Mouse (Mus musculus) neutrophil, adult 59 days (primary cell): ENCODE results near the gene Rep15. TPM values are rescaled to one million over a fixed set of nuclear protein-coding genes. Genes with fewer than 3 reads are reported as not detected.

ENCODE experiments used
- total RNA-seq, 2 experiments: library from RNA; stranded (reverse); gene quantifications; 1 replicate in 1 of 2; 2 replicates in 1 of 2; pipeline ENCODE4 v1.2.4; 2023

Gene Rep15
- under 1 TPM in 1 of 2 experiments, not detected in 1; 0.20 TPM for total RNA-seq

DNA sequence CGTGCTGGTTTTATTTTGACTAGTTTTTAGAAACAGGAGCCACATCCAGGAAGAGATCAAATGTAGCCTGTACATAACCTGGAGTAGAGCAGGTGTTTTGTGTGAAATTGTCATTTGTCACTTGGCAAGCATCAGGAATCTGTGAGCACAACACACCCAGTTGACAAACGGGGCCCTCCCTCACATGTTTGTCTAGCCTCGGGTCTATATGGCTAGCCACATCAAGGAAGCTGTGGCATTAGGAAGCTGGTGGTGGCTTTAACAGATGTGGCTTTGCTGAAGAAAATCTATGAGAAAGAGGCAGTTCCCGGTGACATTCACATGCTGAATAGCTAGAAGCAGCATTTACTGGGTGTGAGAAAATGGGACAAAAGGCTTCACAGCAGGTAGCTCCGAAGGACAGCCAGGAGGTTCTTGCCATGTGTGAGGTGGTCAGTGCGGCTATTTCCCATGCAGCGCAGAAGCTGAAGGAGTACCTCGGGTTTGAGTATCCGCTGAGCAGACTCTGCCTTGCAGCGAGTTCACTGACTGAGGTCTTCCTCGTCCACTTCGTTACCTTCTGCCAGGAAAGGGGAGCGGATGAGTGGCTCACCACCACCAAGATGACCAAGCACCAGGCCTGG lies at the start of gene Rep15:
Gene Rep15 (plus strand): TSS at position 282 of the 623 bp plus-strand sequence.

DNA sequence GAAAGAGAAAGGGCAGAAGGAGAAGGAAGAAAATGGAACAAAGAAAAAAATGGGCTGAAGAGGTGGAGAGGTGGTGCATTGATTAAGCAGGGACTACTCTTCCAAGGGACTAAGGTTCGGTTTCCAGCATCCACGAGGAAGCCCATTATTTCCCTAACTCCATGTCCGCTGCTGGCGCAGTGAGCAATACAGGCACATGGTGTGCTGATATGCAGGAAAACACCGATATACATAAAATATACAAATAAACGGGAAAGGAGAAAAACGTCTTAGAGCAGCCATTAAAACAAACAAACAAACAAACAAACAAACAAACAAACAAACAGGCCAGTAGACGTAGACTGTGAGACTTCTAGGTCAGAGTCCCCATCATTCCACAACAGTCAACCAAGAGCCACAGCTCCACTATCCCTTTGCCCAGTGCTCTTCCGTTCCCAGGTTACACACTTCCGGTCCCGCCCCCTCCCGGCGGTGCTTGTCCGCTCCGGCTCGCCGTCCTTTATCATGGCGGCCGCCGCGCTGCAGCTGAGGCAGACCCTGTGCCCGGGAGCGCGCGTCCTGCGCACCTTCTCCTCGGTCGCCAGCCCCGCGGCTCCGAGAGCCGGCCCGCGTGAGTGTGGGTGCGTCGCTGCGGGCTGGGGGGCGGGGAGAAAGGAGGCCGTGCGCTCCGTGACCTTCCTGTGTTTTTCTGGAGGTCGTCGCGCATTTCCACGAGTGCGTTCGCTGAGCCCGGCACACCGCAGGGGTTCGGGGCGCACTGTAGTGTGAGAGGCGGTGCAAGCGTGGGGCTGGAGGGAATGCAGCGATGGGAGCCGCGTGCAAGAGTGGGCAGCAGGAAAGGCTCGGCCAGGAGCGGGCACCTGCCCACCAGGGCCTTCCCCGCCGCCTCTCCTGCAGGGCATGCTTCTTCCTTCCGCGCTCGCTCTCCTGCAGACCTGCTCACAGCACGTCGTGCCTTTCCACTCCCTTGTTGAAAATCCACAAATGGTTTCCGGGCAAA lies 10.2 kb downstream of the Rep15 start, which contains the start of gene Mrps35:
Gene Mrps35 (plus strand): TSS at position 474 of the 1,000 bp plus-strand sequence.

Other genes starting within 250 kb of the Rep15 start
- gene Arntl2, start 236.5 kb upstream of the Rep15 start, total RNA-seq, result under 1 TPM in 1 of 2 experiments, not detected in 1; 0.47 TPM
- not detected for gene Smco2, start 182.5 kb upstream of the Rep15 start, total RNA-seq
- gene Ppfibp1, start 144.1 kb upstream of the Rep15 start, total RNA-seq, result 1 to 10 TPM; 3.4 to 5.8 TPM
- gene 1700034J05Rik, start 78.2 kb upstream of the Rep15 start, total RNA-seq, result not detected
- gene Mrps35, start 10.2 kb downstream of the Rep15 start, total RNA-seq, result 10 to 100 TPM; 23.4 to 26.4 TPM
- gene Mansc4, start 54.4 kb downstream of the Rep15 start, total RNA-seq, result not detected
- gene Klhl42, start 58.8 kb downstream of the Rep15 start, total RNA-seq, result 1 to 10 TPM; 2.8 to 4.2 TPM
- not detected for gene Pthlh, start 231.6 kb downstream of the Rep15 start, total RNA-seq